14 mouse cellular contexts compared by ENCODE assay signal in genomic region chr9:82967076-82967621, GRCm38 (mm10). TPM values are rescaled to one million over a fixed set of nuclear protein-coding genes. Genes with fewer than 3 reads are reported as not detected.
DNase-seq lines count a peak whose midpoint lies in the region; ATAC-seq and TF ChIP-seq lines count a peak whose summit lies in the region.
"Had no signal": no experiment of that assay in that cellular context is flagged by ENCODE, and none has a peak within 500 bp of the region (broad histone marks: within the 10 kb centered on the region; RNA-seq: fewer than 3 reads in every experiment).

No protein-coding gene starts in this region.

- intact Hi-C loops in gastrocnemius, postnatal 14 days (cut with DNase I; ENCODE audit: low total_unique reads): no loop called here

- no peak overlapping the region for H3K4me3 ChIP-seq in lung, postnatal 0 days (ENCODE audit: low read depth, low read length)
- H3K4me3 ChIP-seq: hindbrain, embryonic 12.5 days; intestine, embryonic 15.5 days; limb, embryonic 10.5 days had no signal

- no peak for ATAC-seq in lung, postnatal 0 days
- ATAC-seq: forebrain, embryonic 16.5 days; intestine, embryonic 15.5 days had no signal

- DNase-seq in cerebellum, adult 18-20 months: peak; percentile 30 to 35
- no peak for DNase-seq in cerebellum, adult 11 months
- DNase-seq in lung, adult 18-20 months: peak; percentile 15 to 34
- no peak for DNase-seq in lung, postnatal 0 days (ENCODE audit: low spot score)
- DNase-seq in NIH3T3 (ENCODE audit: low read depth): peak; percentile 59
- peak; percentile 32 for DNase-seq in heart, postnatal 4 days
- no peak for DNase-seq in gastrocnemius, postnatal 14 days
- no peak for DNase-seq in frontal cortex, postnatal 10 days (ENCODE audit: low spot score in 2 of 2)
- DNase-seq: cerebellum, adult 11-12 months; right cerebral cortex, adult 18-20 months had no signal

- no peaks in the 10 kb centered on the region for H3K36me3 ChIP-seq in lung, postnatal 0 days (ENCODE audit: insufficient read depth, low read length)
- H3K36me3 ChIP-seq: intestine, embryonic 15.5 days had no signal

- H3K4me1 ChIP-seq in lung, postnatal 0 days (ENCODE audit: insufficient read depth, low read depth, low read length): no peaks in the 10 kb centered on the region

- H3K4me2 ChIP-seq in lung, postnatal 0 days (replicated peaks; ENCODE audit: low read depth, low read length): no peak overlapping the region
- H3K4me2 ChIP-seq: hindbrain, embryonic 12.5 days; intestine, embryonic 15.5 days had no signal

- no peak for TF ChIP-seq EP300 in lung, postnatal 0 days (IDR thresholded peaks at IDR 0.05)

- no peaks in the 10 kb centered on the region for H3K27me3 ChIP-seq in lung, postnatal 0 days (replicated peaks; ENCODE audit: insufficient read depth, low read length)
- H3K27me3 ChIP-seq: hindbrain, embryonic 12.5 days; intestine, embryonic 15.5 days had no signal

- no peak for TF ChIP-seq CTCF in lung, postnatal 0 days (IDR thresholded peaks at IDR 0.05)

- H3K9me3 ChIP-seq in lung, postnatal 0 days (ENCODE audit: low read length): no peaks in the 10 kb centered on the region
- H3K9me3 ChIP-seq: hindbrain, embryonic 12.5 days; intestine, embryonic 15.5 days; limb, embryonic 10.5 days had no signal

- no peak overlapping the region for H3K27ac ChIP-seq in lung, postnatal 0 days (ENCODE audit: low read length)
- H3K27ac ChIP-seq: hindbrain, embryonic 12.5 days; intestine, embryonic 15.5 days; limb, embryonic 10.5 days had no signal

- 84% methylated on average over 8 of the region's 8 CpGs for WGBS in lung, postnatal 0 days

- H3K9ac ChIP-seq in lung, postnatal 0 days (replicated peaks; ENCODE audit: low read depth): no peak overlapping the region
- H3K9ac ChIP-seq: hindbrain, embryonic 12.5 days; intestine, embryonic 15.5 days had no signal

RNA-seq across cellular contexts. Expression of gene Phip, which starts 8.2 kb away (rescaled TPM):
- 31.0 and 38.1 TPM in 2 replicates for polyA plus RNA-seq in lung, postnatal 0 days (2015; fragmentation: Nextera tagmentation; extraction: Ambion mirVana)
- total RNA-seq in heart, postnatal 4 days (2021): 10 to 100 TPM; 52.1 to 53.4 TPM
- 10 to 100 TPM; 23.3 to 23.7 TPM for total RNA-seq in gastrocnemius, postnatal 14 days (2021)

Comparison
In these comparisons a context has a peak if more than half of its experiments do, and no peak if none do; other contexts are left out.
1. DNase-seq: peak in cerebellum, adult 18-20 months (2 of 2), lung, adult 18-20 months (2 of 2), NIH3T3 (single experiment) and heart, postnatal 4 days (single experiment); none in cerebellum, adult 11 months (single experiment), lung, postnatal 0 days (single experiment), gastrocnemius, postnatal 14 days (single experiment) and frontal cortex, postnatal 10 days (0 of 2).